Comparison of ENCODE assay signal across 30 mouse cellular contexts in the genomic region with DNA sequence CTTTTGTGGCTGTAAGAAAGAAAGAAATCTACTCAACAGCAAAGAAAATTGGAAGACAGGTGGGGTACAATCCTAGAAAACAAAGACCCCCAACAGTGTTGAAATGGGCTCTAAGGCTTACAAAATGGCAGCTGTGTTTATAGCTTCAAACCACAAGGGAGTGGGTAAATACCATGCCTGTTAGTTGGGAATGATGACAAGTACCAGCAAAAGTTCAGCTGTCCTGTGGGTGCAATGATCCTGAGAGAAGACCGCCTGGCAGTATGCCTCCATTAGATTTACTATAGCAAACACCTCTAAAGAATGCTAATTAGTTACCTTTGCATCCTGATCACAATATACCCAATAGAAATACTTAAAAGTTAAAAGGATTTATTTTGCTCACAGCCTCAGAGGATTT. TPM values are rescaled to one million over a fixed set of nuclear protein-coding genes. Genes with fewer than 3 reads are reported as not detected.
"Had no signal": no experiment of that assay in that cellular context is flagged by ENCODE, and none has a peak within 500 bp of the region (broad histone marks: within the 10 kb centered on the region; RNA-seq: fewer than 3 reads in every experiment).

No protein-coding gene starts in this region.

- H3K36me3 ChIP-seq: heart, embryonic 10.5 days; heart, embryonic 13.5 days; heart, embryonic 15.5 days; hindbrain, embryonic 10.5 days; hindbrain, embryonic 12.5 days; hindbrain, embryonic 13.5 days; hindbrain, embryonic 15.5 days; intestine, embryonic 15.5 days; kidney, embryonic 15.5 days had no signal

- H3K27me3 ChIP-seq: heart, embryonic 12.5 days; heart, embryonic 13.5 days; heart, embryonic 15.5 days; hindbrain, embryonic 12.5 days; hindbrain, embryonic 13.5 days; hindbrain, embryonic 15.5 days; intestine, embryonic 15.5 days; kidney, embryonic 15.5 days had no signal

- DNase-seq: heart, postnatal 10 days; heart, postnatal 14 days; heart, postnatal 36 days; heart, postnatal 4 days; kidney, adult 11 months; kidney, adult 18-20 months; kidney, adult 2 months; kidney, adult 8-10 months; kidney, adult 9 months; kidney, postnatal 10 days; kidney, postnatal 14 days; kidney, postnatal 25 days; kidney, postnatal 36 days; kidney, postnatal 4 days; layer of hippocampus, adult 9-11 months; layer of hippocampus, postnatal 36 days had no signal

- H3K4me2 ChIP-seq: heart, embryonic 11.5 days; heart, embryonic 12.5 days; heart, embryonic 13.5 days; heart, embryonic 15.5 days; hindbrain, embryonic 12.5 days; hindbrain, embryonic 13.5 days; hindbrain, embryonic 14.5 days; hindbrain, embryonic 15.5 days; intestine, embryonic 15.5 days; kidney, embryonic 15.5 days had no signal

- H3K4me3 ChIP-seq: heart, embryonic 10.5 days; heart, embryonic 12.5 days; heart, embryonic 13.5 days; heart, embryonic 15.5 days; hindbrain, embryonic 10.5 days; hindbrain, embryonic 12.5 days; hindbrain, embryonic 13.5 days; hindbrain, embryonic 15.5 days; intestine, embryonic 15.5 days; kidney, embryonic 15.5 days; layer of hippocampus, adult 2 months had no signal

RNA-seq across cellular contexts. Expression of a gene that starts 27.3 kb away (rescaled TPM):
- polyA plus RNA-seq: hindbrain, embryonic 12.5 days; hindbrain, embryonic 15.5 days; kidney, embryonic 14.5 days had no signal
